Mouse (Mus musculus) forebrain, embryonic 11.5 days (tissue): ENCODE results near the gene 4930453N24Rik. TPM values are rescaled to one million over a fixed set of nuclear protein-coding genes. Genes with fewer than 3 reads are reported as not detected.

Experiments used
- polyA plus RNA-seq: library from polyadenylated mRNA; unstranded; fragments of >200 nt; fragmentation: Nextera tagmentation; extraction: Ambion mirVana; gene quantifications from 2 replicates; pipeline ENCODE4 v1.2.1, GENCODE M21; 2014

4930453N24Rik gene
- polyA plus RNA-seq, 1 experiment from 2014 or later: 33.0 TPM

Other genes with a start within 250 kb of the 4930453N24Rik start
- 0.16 TPM in 1 of 2 replicates, not detected in the other for gene Csnka2ip, start 168.8 kb downstream of the 4930453N24Rik start, polyA plus RNA-seq
- 8.0 and 8.9 TPM in 2 replicates for gene Zfp654, start 80.5 kb upstream of the 4930453N24Rik start, polyA plus RNA-seq
- 125 and 132 TPM in 2 replicates for gene Cggbp1, start 80.8 kb upstream of the 4930453N24Rik start, polyA plus RNA-seq